Mouse (Mus musculus): ENCODE data around the gene Gm6169.
"Not testable (repeated sequence)": the region's sequence is repeated elsewhere in the genome, so short reads cannot be mapped to it uniquely, and the experiment has no call there.

Gene Gm6169

GRCm38 (mm10) chr13:97070931-97071625, 28.0 kb downstream of the Gm6169 start:
- DNase-seq (ENCODE audit: low spot score in 2 of 2): no peak

- no peak for DNase-seq (ENCODE audit: low spot score in 2 of 2)
Measured at GRCm38 (mm10) chr13:97068151-97068550, 30.9 kb downstream of the Gm6169 start.

- DNase-seq (ENCODE audit: low spot score in 2 of 2): no peak
Measured at GRCm38 (mm10) chr13:97067691-97068090, 31.3 kb downstream of the Gm6169 start.

GRCm38 (mm10) chr13:97066649-97067550, 32.1 kb downstream of the Gm6169 start, which contains the start of gene Fam169a:
TSS of gene Fam169a (plus strand) at chr13:97067286.
- DNase-seq (ENCODE audit: low spot score in 2 of 2): no peak

- not testable (repeated sequence) for DNase-seq (ENCODE audit: low spot score in 2 of 2)
Measured at GRCm38 (mm10) chr13:97064844-97065621, 34.0 kb downstream of the Gm6169 start.

GRCm38 (mm10) chr13:97064413-97064812, 34.6 kb downstream of the Gm6169 start:
- no peak for DNase-seq (ENCODE audit: low spot score in 2 of 2)

GRCm38 (mm10) chr13:97063431-97063830, 35.6 kb downstream of the Gm6169 start:
- no peak for DNase-seq (ENCODE audit: low spot score in 2 of 2)

GRCm38 (mm10) chr13:97062151-97062550, 36.9 kb downstream of the Gm6169 start:
- DNase-seq (ENCODE audit: low spot score in 2 of 2): no peak

GRCm38 (mm10) chr13:97060331-97060730, 38.7 kb downstream of the Gm6169 start:
- DNase-seq (ENCODE audit: low spot score in 2 of 2): no peak

- DNase-seq (ENCODE audit: low spot score in 2 of 2): no peak
Measured at GRCm38 (mm10) chr13:97059746-97060145, 39.3 kb downstream of the Gm6169 start.

GRCm38 (mm10) chr13:97057817-97058216, 41.2 kb downstream of the Gm6169 start:
- no peak for DNase-seq (ENCODE audit: low spot score in 2 of 2)

GRCm38 (mm10) chr13:97053844-97054243, 45.2 kb downstream of the Gm6169 start:
- DNase-seq (ENCODE audit: low spot score in 2 of 2): no peak

- DNase-seq (ENCODE audit: low spot score in 2 of 2): peak in 1 of 2 experiments; percentile 83
Measured at GRCm38 (mm10) chr13:97052667-97053066, 46.4 kb downstream of the Gm6169 start.

- DNase-seq (ENCODE audit: low spot score in 2 of 2): peak in 1 of 2 experiments; percentile 15
Measured at GRCm38 (mm10) chr13:97051158-97051557, 47.9 kb downstream of the Gm6169 start.
